Mouse (Mus musculus) brain, embryonic 14.5 days (tissue): ENCODE measurements around the gene Catsperg1.

Experiments
- CTCF ChIP-seq: fragments of 200-500 bp; IDR thresholded peaks from 2 replicates; pipeline ENCODE4 v1.5.1; 2012; ENCODE audit warnings: inconsistent platforms, mild to moderate bottlenecking, moderate library complexity, borderline replicate concordance; ENCODE audit not compliant: insufficient read depth, insufficient read length; ENCODE audit errors: extremely low read depth
- POLR2A ChIP-seq: fragments of 200-500 bp; IDR thresholded peaks from 2 replicates; pipeline ENCODE4 v1.6.1; 2012; ENCODE audit warnings: mild to moderate bottlenecking, inconsistent platforms, borderline replicate concordance; ENCODE audit not compliant: poor library complexity, insufficient read depth, insufficient read length, severe bottlenecking; ENCODE audit errors: extremely low read depth

GRCm38 (mm10) chr7:29232247-29233013 is 18.6 kb upstream of the Catsperg1 start, which contains the start of gene Kcnk6:
- no peak for TF ChIP-seq CTCF
- no peak for TF ChIP-seq POLR2A
